Mouse (Mus musculus): ENCODE data around the gene Ccdc194. TPM values are rescaled to one million over a fixed set of nuclear protein-coding genes. Genes with fewer than 3 reads are reported as not detected.

Gene Ccdc194
- total RNA-seq, 2 experiments from 2014 or later: not detected

GRCm38 (mm10) chr8:71513018-71513754 is 12.3 kb downstream of the Ccdc194 start:
- no peak for DNase-seq (ENCODE audit: low spot score in 2 of 2)

GRCm38 (mm10) chr8:71511644-71512043 is 13.9 kb downstream of the Ccdc194 start, which contains the start of gene Plvap:
Gene Plvap (minus strand): TSS chr8:71511752.
- DNase-seq (ENCODE audit: low spot score in 2 of 2): no peak

DNA sequence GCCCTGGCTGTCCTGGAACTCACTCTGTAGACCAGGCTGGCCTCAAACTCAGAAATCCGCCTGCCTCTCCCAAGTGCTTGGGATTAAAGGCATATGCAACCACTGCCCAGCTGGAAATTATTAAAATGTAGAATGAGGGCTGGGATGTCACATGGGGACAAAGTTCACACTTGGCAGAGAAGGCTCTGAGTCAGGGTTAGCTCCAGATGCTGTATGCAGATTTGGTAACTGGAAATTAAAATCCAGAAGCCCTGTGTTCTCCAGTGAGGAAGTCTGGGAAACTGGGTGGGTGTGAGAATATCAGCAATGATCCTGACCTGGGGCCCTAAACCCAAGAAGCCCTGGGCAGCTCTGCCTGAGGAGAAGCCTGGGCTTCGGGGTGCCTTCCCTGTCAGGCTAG is 16.2 kb downstream of the Ccdc194 start:
- no peak for DNase-seq (ENCODE audit: low spot score in 2 of 2)

DNA sequence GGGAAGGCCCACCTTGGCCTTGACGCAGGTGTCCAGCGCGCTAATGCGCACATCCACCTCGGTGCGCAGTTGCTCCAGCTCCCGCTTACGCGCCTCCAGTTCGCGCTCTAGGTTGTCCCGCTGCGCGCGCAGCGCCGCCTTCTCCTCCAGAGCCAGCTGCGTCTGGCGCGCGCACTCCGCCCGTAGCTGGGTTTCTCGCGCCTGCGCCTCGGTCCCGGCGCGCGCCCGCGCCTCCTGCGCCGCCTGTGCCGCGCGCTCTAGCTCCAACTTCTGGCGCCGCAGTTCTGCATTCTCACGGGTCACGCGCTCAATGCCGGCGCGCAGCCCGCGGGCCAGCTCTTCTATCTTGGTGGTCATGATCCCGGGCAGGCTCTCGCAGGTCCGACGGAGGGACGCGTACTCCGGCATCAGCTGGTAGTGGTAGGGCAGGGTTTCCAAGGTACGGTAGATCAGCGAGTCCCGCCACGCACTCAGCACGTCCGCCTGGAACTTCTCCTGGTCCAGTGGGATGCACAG is 17.9 kb downstream of the Ccdc194 start:
- peak; percentile 69 to 75 for DNase-seq (ENCODE audit: low spot score in 2 of 2)

DNA sequence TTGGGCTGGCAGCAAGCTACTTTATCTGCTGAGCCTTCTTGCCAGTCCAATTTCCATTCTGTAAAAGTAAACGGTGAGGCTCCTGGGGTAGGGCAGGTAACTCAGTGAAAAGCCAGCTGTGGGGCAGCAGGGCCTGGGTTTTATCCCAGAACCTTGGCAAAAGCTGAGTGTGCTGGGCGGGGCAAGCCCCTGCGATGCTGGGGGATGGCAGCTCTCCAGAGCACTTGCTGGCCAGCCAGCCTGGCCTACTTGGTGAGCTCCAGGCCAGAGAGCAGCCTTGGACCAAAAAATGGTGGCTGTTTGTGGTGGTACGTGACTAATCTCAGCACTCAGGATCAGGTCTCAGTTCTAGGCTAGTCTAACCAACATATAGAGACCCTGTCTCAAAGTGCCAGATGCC is 19.5 kb downstream of the Ccdc194 start:
- no peak for DNase-seq (ENCODE audit: low spot score in 2 of 2)

GRCm38 (mm10) chr8:71505326-71505725 is 20.2 kb downstream of the Ccdc194 start:
- DNase-seq (ENCODE audit: low spot score in 2 of 2): no peak

- no peak for DNase-seq (ENCODE audit: low spot score in 2 of 2)
These were observed 21.2 kb downstream of the Ccdc194 start for GRCm38 (mm10) chr8:71504349-71504748.

- DNase-seq (ENCODE audit: low spot score in 2 of 2): no peak
These were observed 26.5 kb downstream of the Ccdc194 start for GRCm38 (mm10) chr8:71498816-71499690.

- DNase-seq (ENCODE audit: low spot score in 2 of 2): no peak
These were observed 27.5 kb downstream of the Ccdc194 start for GRCm38 (mm10) chr8:71497881-71498501.

- DNase-seq (ENCODE audit: low spot score in 2 of 2): no peak
These were observed 28.4 kb downstream of the Ccdc194 start for GRCm38 (mm10) chr8:71497077-71497645.

GRCm38 (mm10) chr8:71496481-71496880 is 29.0 kb downstream of the Ccdc194 start:
- no peak for DNase-seq (ENCODE audit: low spot score in 2 of 2)

DNA sequence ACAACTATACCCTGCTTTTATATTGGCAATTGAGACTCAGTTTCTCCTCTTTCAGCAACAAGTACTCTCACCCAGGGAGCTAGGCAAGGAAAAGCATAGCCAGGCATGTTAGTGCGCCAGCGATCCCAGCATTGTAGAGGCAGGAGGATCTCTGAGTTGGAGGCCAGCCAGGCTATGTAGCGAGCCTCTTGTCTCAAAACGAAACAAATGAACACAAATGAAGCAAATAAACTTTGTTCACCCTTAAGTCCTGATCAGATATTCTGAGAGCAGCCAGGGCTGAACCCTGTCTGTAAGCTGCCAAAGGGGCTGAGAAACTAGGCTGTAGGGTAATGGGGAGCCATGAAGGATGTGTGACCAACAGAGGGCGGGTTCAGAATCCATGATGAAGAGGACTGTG is 29.7 kb downstream of the Ccdc194 start:
- no peak for DNase-seq (ENCODE audit: low spot score in 2 of 2)

DNA sequence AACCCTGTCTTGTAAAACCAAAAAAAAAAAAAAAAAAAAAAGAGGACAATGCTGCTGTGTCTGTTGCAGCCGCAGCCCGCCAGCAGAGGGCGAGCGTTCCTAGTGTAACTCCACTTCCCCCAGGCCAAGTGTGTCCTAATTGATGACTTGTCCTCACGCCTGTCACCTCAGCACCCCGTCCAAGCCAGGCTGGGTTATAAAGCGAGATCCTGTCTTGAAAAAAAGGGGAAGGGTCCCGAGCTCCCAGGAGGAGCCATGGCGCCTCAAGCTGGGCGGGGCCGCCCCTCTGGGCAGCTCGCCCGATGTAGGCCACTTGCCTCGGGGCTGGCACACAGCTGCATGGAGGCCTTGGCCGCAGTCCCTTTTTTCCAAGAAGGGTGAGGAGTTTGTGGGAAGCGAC is 30.5 kb downstream of the Ccdc194 start:
- DNase-seq (ENCODE audit: low spot score in 2 of 2): peak; percentile 78 to 85

- peak; percentile 83 to 94 for DNase-seq (ENCODE audit: low spot score in 2 of 2)
These were observed 37.1 kb downstream of the Ccdc194 start for GRCm38 (mm10) chr8:71488454-71488853.

GRCm38 (mm10) chr8:71487691-71488445 is 37.6 kb downstream of the Ccdc194 start, which contains the start of gene Gtpbp3:
Gene Gtpbp3 (plus strand): TSS chr8:71488103.
- DNase-seq (ENCODE audit: low spot score in 2 of 2): peak; percentile 74 to 81

DNA sequence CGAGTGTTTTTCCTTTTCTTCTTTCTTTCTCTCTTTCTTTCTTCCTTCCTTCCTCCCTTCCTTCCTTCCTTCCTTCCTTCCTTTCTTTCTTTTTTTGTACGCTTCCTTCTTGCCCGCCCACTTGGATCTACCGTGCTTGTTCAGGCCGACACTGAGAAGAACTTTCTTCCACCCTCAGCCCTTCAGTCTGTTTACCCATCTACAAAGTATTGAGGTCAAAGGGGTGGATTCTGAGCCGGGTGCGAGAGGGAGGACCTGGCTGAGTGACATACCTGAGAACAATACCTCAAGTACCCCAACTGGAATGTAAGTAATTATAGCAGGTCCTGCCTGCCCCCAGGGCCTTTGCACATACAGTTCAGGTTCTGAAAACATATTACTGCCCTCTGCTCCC is 39.4 kb downstream of the Ccdc194 start:
- DNase-seq (ENCODE audit: low spot score in 2 of 2): no peak

DNA sequence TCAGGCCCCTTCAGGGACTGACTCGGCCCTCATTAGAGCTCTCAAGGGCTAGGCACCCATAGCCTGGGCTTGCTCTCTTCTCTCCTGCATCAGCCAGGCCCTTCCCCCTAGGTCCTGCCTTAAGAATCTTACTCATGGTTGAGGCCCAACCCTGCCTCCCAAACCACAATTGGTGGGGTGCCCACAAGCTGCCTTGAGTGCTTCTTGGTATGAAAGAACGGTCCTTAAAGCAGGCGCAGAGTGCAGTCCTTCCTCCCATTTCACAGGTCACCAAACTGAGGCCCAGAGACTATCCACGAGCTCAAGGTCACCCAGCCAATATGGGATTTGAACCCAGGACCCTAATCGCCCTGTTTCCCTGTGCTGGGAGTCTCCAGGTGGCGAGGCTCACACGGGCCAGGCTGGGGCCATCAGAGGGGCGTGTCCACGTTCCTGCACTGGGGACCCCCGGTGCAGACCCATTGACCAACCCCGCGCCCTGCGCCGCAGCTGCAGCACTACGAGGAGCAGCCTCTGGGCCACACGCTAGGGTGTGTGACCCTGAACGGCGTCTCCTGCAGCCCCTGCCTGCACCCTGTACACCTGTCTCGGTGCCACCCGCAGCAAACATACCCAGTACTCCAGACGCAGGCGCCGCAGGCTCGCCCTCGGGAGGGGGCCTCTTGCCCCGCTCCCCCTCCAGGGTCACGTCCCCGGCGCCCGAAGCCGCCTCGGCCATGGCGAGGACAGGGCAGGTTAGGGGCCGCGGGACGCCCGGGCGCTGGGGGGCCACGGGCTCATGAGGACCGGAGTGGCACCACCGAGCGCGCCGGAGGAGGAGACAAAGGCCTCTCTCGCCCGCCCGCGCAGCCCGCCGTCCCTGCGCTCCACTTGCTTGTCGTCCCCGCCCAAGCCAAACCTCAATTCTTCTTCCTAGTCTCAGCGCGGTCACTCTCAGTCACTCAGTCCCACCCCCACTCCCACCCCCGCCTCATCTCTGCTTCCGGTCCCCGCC is 40.1 kb downstream of the Ccdc194 start, which contains the start of gene Ano8:
Gene Ano8, minus strand, starts transcription at position 822 of the 994 bp plus-strand sequence.
- peak; percentile 79 to 89 for DNase-seq (ENCODE audit: low spot score in 2 of 2)

- DNase-seq (ENCODE audit: low spot score in 2 of 2): no peak
These were observed 40.8 kb downstream of the Ccdc194 start for GRCm38 (mm10) chr8:71484736-71485135.

DNA sequence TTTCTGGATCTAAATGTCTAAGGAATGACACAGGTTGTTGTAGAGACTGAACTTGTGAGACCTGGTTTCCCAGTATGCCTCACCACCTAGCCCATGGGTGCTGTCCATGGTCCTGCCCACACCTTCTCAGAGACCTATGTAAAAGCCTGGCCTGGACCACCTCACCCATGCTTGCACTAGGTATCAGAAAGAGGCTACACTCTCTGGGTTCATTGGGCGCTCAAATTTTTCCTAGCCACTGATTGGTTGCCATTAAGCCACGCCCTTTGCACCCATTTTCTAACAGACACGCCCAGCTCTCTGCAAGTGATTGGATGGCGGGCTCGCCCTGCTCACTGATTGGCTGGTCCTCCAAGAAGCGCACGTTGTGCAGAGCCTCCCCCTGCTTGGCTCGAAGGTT is 41.6 kb downstream of the Ccdc194 start:
- DNase-seq (ENCODE audit: low spot score in 2 of 2): no peak
